Mouse (Mus musculus): ENCODE data around the gene Nkain1. TPM values are rescaled to one million over a fixed set of nuclear protein-coding genes. Genes with fewer than 3 reads are reported as not detected.

Gene Nkain1
- polyA plus RNA-seq, 1 experiment from 2014 or later, result 1.0 TPM

DNA sequence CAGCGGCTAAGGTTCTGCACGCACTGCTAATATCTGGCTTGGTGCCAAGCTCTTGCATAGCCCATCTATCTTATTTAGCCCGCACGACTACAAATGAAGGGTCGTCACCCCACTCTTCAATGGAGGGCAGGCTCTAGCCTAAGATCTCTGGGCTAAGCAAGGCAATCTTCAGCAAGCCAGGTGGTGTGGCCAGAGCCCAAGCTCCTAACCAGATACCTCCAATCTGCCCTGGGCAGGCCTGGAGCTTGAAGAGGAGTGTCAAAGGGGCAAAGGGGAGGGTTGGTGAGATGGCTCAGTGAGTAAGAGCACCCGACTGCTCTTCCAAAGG, 20.9 kb downstream of the Nkain1 start:
- H3K27ac ChIP-seq (ENCODE audit: low read length), result no peak overlapping the region
- no peak overlapping the region for H3K9ac ChIP-seq (replicated peaks; ENCODE audit: low read length)
- no peak overlapping the region for H3K4me2 ChIP-seq (replicated peaks; ENCODE audit: low read depth, low read length)
- H3K4me3 ChIP-seq (ENCODE audit: low read length), result no peak overlapping the region
- no peaks in the 10 kb centered on the region for H3K9me3 ChIP-seq (ENCODE audit: low read length)
- peaks cover 9% of the 10 kb centered on the region for H3K4me1 ChIP-seq (ENCODE audit: insufficient read depth, low read length)
- no peak for ATAC-seq (ENCODE audit: low FRiP score, low TSS enrichment)
- no peaks in the 10 kb centered on the region for H3K36me3 ChIP-seq (ENCODE audit: insufficient read depth, low read length)
- 13% methylated on average over 6 of the region's 6 CpGs for WGBS
- H3K27me3 ChIP-seq (ENCODE audit: insufficient read depth, low read length), result no peaks in the 10 kb centered on the region

DNA sequence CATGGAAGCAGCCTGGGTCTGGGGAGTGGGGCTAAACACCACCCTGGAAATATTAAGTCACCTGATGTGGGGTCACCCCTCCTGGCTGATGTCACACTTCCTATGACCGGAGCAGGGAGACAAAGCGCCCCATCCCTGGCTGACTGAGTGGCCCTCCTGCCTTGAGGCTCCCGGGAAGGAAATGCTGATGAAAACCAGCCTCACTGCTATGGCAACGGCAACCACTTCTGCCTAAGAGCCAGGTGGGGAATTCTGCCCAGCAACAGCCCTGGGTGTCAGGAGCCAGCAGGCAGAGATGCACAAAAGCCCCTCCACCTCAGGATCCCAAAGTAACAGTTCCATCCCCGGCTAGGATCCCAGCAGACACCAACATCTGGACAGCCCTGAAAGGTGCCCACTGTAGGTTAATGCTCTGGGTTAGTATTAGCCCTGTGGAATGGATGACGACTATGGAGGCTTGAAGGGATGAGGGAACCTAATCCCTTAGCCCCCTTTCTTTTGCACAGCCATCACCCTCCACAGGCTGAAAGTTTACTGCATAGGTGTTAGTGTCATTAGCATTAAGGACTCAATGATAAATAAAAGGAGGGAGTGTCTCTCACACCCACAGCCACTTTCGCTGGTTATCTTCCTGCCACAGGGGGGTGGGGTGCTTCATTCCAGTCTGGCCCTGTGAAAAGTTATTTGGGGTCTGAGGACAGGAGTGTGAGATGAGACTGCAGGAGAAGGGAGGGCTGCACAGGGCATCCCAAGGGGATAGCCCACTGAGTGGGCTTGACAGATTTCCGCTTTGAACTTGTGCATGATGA, 21.5 kb downstream of the Nkain1 start:
- no peak overlapping the region for H3K4me3 ChIP-seq (ENCODE audit: low read length)
- no peaks in the 10 kb centered on the region for H3K9me3 ChIP-seq (ENCODE audit: low read length)
- no peak overlapping the region for H3K4me2 ChIP-seq (replicated peaks; ENCODE audit: low read depth, low read length)
- no peaks in the 10 kb centered on the region for H3K36me3 ChIP-seq (ENCODE audit: insufficient read depth, low read length)
- peaks cover 6% of the 10 kb centered on the region for H3K4me1 ChIP-seq (ENCODE audit: insufficient read depth, low read length)
- no peaks in the 10 kb centered on the region for H3K27me3 ChIP-seq (ENCODE audit: insufficient read depth, low read length)
- no peak for ATAC-seq (ENCODE audit: low FRiP score, low TSS enrichment)
- H3K27ac ChIP-seq (ENCODE audit: low read length), result no peak overlapping the region
- WGBS, result 31% methylated on average over 8 of the region's 8 CpGs
- no peak overlapping the region for H3K9ac ChIP-seq (replicated peaks; ENCODE audit: low read length)

DNA sequence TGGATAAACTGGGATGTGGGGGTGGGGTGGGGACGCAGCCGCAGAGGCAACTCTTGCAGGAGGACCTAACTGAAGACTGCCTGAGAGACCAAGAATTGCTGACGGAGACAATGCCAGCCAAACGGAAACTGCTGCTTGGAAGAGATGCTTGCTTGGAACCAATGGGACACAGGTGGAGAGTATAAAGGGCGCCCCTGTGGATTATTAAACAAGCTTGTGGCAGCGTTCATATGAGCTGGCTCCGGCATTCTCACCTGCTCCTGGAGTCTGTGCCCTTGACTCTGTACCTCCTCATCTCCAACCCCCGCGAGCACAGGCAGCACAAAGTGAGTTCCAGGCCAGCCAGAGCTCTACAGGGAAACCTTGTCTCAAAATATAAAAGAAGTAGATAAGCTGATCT, 23.5 kb downstream of the Nkain1 start:
- Histone ChIP-seq H3K4me2 (replicated peaks; ENCODE audit: low read depth, low read length) (no peak overlapping the region), H3K4me1 (ENCODE audit: insufficient read depth, low read length) (peaks cover 22% of the 10 kb centered on the region), H3K36me3 (ENCODE audit: insufficient read depth, low read length) (no peaks in the 10 kb centered on the region), H3K4me3 (ENCODE audit: low read length) (no peak overlapping the region), H3K9me3 (ENCODE audit: low read length) (no peaks in the 10 kb centered on the region), H3K9ac (replicated peaks; ENCODE audit: low read length) (no peak overlapping the region), H3K27ac (ENCODE audit: low read length) (no peak overlapping the region), H3K27me3 (ENCODE audit: insufficient read depth, low read length) (no peaks in the 10 kb centered on the region)
- ATAC-seq (ENCODE audit: low FRiP score, low TSS enrichment), result peak; percentile 31; the same call in 1 of the 2 replicates
- WGBS, result 80% methylated on average over 9 of the region's 9 CpGs

GRCm38 (mm10) chr4:130549189-130549588, 24.8 kb downstream of the Nkain1 start:
- ATAC-seq (ENCODE audit: low FRiP score, low TSS enrichment), result no peak
- no peaks in the 10 kb centered on the region for H3K27me3 ChIP-seq (ENCODE audit: insufficient read depth, low read length)
- WGBS, result 87% methylated on average over 8 of the region's 8 CpGs

DNA sequence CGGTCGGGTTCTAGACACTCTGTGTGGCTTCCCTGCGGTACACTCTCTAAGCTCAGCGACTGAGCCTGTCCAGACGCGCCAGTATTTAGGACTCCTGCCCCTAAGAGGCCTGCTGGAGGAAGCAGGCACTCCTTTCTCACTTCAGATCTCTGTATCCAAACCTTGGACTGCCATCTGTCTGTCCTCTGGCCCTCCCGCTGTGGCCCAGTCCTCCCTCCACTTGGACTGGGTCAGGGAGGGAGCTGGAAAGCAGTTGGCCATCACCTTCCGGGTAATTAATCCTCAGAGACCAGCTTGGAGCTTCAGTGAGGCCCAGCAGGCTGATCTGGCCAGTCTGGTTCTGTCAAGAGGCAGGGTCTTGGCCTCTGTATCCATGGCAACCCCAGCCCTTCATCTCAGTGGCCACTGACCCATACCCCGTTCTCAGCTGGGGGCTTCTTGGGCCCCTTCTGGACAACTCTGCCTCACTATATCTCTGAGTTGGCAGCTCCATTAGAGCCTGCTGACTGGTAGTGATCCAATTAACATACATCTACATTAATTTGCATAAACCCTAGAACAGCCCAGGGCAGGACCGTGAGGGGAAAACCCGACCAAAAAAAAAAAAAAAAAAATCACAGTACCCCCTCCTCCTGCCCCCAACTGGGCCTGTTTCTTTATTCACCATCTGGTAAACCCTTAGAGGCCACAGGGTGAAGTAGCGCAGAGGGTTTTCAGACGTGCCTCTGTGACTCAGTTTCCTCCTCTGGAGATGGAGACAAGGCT, 27.0 kb downstream of the Nkain1 start:
- Histone ChIP-seq H3K27ac (ENCODE audit: low read length) (peak overlapping the region; percentile 72), H3K4me2 (replicated peaks; ENCODE audit: low read depth, low read length) (peak overlapping the region; percentile 19; the same call in 1 of the 2 replicates), H3K4me1 (ENCODE audit: insufficient read depth, low read length) (peaks cover 27% of the 10 kb centered on the region), H3K9me3 (ENCODE audit: low read length) (no peaks in the 10 kb centered on the region), H3K4me3 (ENCODE audit: low read length) (no peak overlapping the region), H3K27me3 (ENCODE audit: insufficient read depth, low read length) (no peaks in the 10 kb centered on the region), H3K9ac (replicated peaks; ENCODE audit: low read length) (no peak overlapping the region), H3K36me3 (ENCODE audit: insufficient read depth, low read length) (no peaks in the 10 kb centered on the region)
- WGBS, result 8% methylated on average over 13 of the region's 13 CpGs
- peak; percentile 87 for ATAC-seq (ENCODE audit: low FRiP score, low TSS enrichment)

More at GRCm38 (mm10) chr4:130549189-130549588, 24.8 kb downstream of the Nkain1 start:
- H3K4me2 ChIP-seq (replicated peaks; ENCODE audit: low read depth, low read length), result no peak overlapping the region
- H3K9ac ChIP-seq (replicated peaks; ENCODE audit: low read length), result no peak overlapping the region
- no peaks in the 10 kb centered on the region for H3K9me3 ChIP-seq (ENCODE audit: low read length)
- H3K4me3 ChIP-seq (ENCODE audit: low read length), result no peak overlapping the region
- peaks cover 29% of the 10 kb centered on the region for H3K4me1 ChIP-seq (ENCODE audit: insufficient read depth, low read length)
- H3K27ac ChIP-seq (ENCODE audit: low read length), result no peak overlapping the region
- H3K36me3 ChIP-seq (ENCODE audit: insufficient read depth, low read length), result no peaks in the 10 kb centered on the region

GRCm38 (mm10) chr4:130544392-130544791, 29.6 kb downstream of the Nkain1 start:
- Histone ChIP-seq H3K4me3 (ENCODE audit: low read length) (no peak overlapping the region), H3K27me3 (ENCODE audit: insufficient read depth, low read length) (no peaks in the 10 kb centered on the region), H3K36me3 (ENCODE audit: insufficient read depth, low read length) (no peaks in the 10 kb centered on the region), H3K4me1 (ENCODE audit: insufficient read depth, low read length) (peaks cover 27% of the 10 kb centered on the region), H3K9me3 (ENCODE audit: low read length) (no peaks in the 10 kb centered on the region), H3K9ac (replicated peaks; ENCODE audit: low read length) (no peak overlapping the region), H3K4me2 (replicated peaks; ENCODE audit: low read depth, low read length) (no peak overlapping the region), H3K27ac (ENCODE audit: low read length) (no peak overlapping the region)
- 16% methylated on average over 9 of the region's 9 CpGs for WGBS
- no peak for ATAC-seq (ENCODE audit: low FRiP score, low TSS enrichment)

DNA sequence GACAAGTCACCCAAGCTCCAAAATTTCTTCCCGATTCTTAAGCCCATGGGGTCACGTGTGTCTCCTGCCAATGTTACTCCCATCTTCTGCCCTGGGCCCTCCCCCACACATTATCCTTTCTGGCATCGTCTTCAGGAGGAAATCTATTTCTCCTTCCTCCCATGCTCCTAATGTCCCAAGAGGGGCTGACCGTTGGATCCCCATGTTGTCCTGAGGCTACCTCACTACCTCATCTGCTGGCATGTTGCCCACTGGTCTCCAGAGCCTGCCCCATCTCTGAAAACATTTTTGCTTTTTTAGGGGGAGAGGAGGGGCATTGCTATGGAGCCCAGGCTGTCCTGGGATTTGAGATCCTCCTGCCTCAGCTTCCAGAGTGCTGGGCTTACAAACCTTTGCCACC, 30.9 kb downstream of the Nkain1 start:
- Histone ChIP-seq H3K27ac (ENCODE audit: low read length) (no peak overlapping the region), H3K4me3 (ENCODE audit: low read length) (no peak overlapping the region), H3K36me3 (ENCODE audit: insufficient read depth, low read length) (no peaks in the 10 kb centered on the region), H3K27me3 (ENCODE audit: insufficient read depth, low read length) (no peaks in the 10 kb centered on the region), H3K4me2 (replicated peaks; ENCODE audit: low read depth, low read length) (no peak overlapping the region), H3K4me1 (ENCODE audit: insufficient read depth, low read length) (peaks cover 27% of the 10 kb centered on the region), H3K9me3 (ENCODE audit: low read length) (no peaks in the 10 kb centered on the region), H3K9ac (replicated peaks; ENCODE audit: low read length) (no peak overlapping the region)
- ATAC-seq (ENCODE audit: low FRiP score, low TSS enrichment), result no peak
- 56% methylated on average over 4 of the region's 4 CpGs for WGBS

DNA sequence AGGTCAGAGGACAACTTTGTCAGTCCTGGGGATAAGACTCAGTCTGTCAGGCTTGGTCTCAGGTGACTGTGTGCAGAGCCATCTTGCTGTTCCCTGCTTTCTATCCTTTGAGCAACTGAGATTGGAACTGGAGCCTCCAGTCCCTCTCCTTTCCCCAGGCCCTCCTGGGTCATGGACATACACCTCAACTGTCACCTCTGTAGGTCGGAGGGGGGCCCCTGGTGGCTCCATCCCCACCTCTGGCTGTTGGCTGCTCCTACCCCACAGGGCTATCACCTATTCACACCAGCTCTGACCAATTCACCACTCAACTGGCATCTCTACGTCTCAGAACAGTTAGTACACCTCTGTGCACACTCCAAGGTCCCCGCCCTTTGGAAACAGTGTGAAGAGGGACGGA, 33.1 kb downstream of the Nkain1 start:
- Histone ChIP-seq H3K4me2 (replicated peaks; ENCODE audit: low read depth, low read length) (no peak overlapping the region), H3K27me3 (ENCODE audit: insufficient read depth, low read length) (no peaks in the 10 kb centered on the region), H3K9me3 (ENCODE audit: low read length) (no peaks in the 10 kb centered on the region), H3K4me1 (ENCODE audit: insufficient read depth, low read length) (peaks cover 9% of the 10 kb centered on the region; the same call in 1 of the 2 replicates), H3K27ac (ENCODE audit: low read length) (no peak overlapping the region), H3K4me3 (ENCODE audit: low read length) (no peak overlapping the region), H3K36me3 (ENCODE audit: insufficient read depth, low read length) (no peaks in the 10 kb centered on the region), H3K9ac (replicated peaks; ENCODE audit: low read length) (no peak overlapping the region)
- WGBS, result 86% methylated on average over 4 of the region's 4 CpGs
- no peak for ATAC-seq (ENCODE audit: low FRiP score, low TSS enrichment)

DNA sequence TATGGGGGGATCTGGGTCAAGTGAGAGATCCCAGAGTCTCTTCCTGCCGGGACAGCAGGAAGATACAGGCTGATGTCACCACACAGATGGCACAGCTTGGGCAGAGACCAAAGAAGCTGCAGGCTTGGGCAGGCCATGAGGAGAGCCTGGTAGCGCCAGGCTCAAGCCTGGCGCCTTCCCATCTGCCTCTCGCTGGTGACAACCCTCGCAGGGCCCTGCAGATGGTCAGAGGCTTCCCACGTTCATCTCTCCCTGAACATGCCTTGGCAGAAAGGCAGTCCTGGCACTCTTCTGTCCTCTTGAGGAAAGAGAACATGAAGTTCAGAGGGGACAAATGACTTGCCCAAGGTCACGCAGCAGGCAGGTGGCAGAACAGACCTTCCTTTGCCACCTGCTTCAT, 34.3 kb downstream of the Nkain1 start:
- H3K9ac ChIP-seq (replicated peaks; ENCODE audit: low read length), result no peak overlapping the region
- no peaks in the 10 kb centered on the region for H3K27me3 ChIP-seq (ENCODE audit: insufficient read depth, low read length)
- H3K4me1 ChIP-seq (ENCODE audit: insufficient read depth, low read length), result peaks cover 7% of the 10 kb centered on the region; the same call in 1 of the 2 replicates
- H3K27ac ChIP-seq (ENCODE audit: low read length), result no peak overlapping the region
- H3K9me3 ChIP-seq (ENCODE audit: low read length), result peaks cover 3% of the 10 kb centered on the region
- H3K36me3 ChIP-seq (ENCODE audit: insufficient read depth, low read length), result no peaks in the 10 kb centered on the region
- ATAC-seq (ENCODE audit: low FRiP score, low TSS enrichment), result no peak
- WGBS, result 91% methylated on average over 7 of the region's 7 CpGs
- no peak overlapping the region for H3K4me2 ChIP-seq (replicated peaks; ENCODE audit: low read depth, low read length)
- no peak overlapping the region for H3K4me3 ChIP-seq (ENCODE audit: low read length)

- H3K4me1 ChIP-seq (ENCODE audit: insufficient read depth, low read length), result no peaks in the 10 kb centered on the region
- H3K4me2 ChIP-seq (replicated peaks; ENCODE audit: low read depth, low read length), result no peak overlapping the region
- WGBS, result 58% methylated on average over 8 of the region's 8 CpGs
- ATAC-seq (ENCODE audit: low FRiP score, low TSS enrichment), result no peak
- H3K9me3 ChIP-seq (ENCODE audit: low read length), result peaks cover 3% of the 10 kb centered on the region
- H3K27ac ChIP-seq (ENCODE audit: low read length), result no peak overlapping the region
- no peaks in the 10 kb centered on the region for H3K36me3 ChIP-seq (ENCODE audit: insufficient read depth, low read length)
- no peaks in the 10 kb centered on the region for H3K27me3 ChIP-seq (ENCODE audit: insufficient read depth, low read length)
- H3K9ac ChIP-seq (replicated peaks; ENCODE audit: low read length), result no peak overlapping the region
- H3K4me3 ChIP-seq (ENCODE audit: low read length), result no peak overlapping the region
These were observed 34.9 kb downstream of the Nkain1 start for GRCm38 (mm10) chr4:130539053-130539452.

Data from kidney, embryonic 16.5 days (tissue).